ENCODE assay signal across 8 mouse cellular contexts in the genomic region with DNA sequence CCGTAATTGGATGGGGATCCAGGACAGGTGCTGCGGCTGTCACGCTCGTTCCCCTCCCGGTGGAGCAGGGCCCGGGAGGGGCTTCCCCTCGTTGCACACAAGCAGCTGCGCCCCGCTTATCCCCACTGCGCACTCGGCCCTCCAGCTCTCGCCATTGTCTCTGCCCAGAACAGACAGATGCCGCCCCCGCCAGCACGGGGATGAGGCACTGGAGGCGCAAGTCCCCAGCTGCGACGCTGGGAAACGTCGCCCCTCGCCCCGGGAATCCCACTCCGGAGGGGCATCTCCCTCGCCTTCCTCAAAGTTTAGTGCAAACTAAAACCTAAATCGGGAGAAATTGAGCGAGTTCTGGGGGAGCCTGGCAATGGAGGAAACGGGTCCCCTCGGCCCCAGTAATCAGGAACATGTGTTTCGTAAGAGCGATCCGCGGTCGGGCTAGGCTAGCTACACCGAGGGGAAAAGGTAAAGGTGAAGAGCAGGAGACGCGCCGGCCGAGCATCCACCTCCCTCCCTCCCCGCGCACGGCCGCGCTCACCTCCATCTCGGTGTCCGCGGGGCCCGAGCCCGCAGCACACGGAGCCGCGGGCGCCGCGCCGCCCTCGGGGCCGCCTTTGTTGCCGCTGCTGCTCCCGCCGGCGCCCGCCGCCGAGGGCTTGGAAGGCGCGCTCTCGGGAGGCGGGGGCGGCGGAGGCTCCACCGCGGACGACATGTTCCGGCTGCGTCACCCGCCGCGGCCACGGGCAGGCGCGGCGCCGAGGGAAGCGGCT. TPM values are rescaled to one million over a fixed set of nuclear protein-coding genes. Genes with fewer than 3 reads are reported as not detected.
DNase-seq lines count a peak whose midpoint lies in the region; ATAC-seq lines count a peak whose summit lies in the region.

No protein-coding gene starts in this region.

- H3K4me1 ChIP-seq in hindbrain, embryonic 13.5 days (replicated peaks) = peaks cover 7% of the 10 kb centered on the region
- peaks cover 32% of the 10 kb centered on the region for H3K4me1 ChIP-seq in megakaryocyte, embryonic 14.5 days

- H3K9ac ChIP-seq in hindbrain, embryonic 13.5 days = peak overlapping the region; percentile 95

- peak; percentile 17 for ATAC-seq in activated CD4-positive, CD25-positive, alpha-beta regulatory T cell, adult 4 months
- ATAC-seq in hindbrain, embryonic 13.5 days (ENCODE audit: low FRiP score) = peak; percentile 70

- peak; percentile 60 to 65 for DNase-seq in cerebellum, postnatal 25 days
- peak; percentile 36 to 37 for DNase-seq in frontal cortex, postnatal 25 days (ENCODE audit: low spot score in 2 of 2)
- DNase-seq in left cerebral cortex, adult 8-10 months (ENCODE audit: low spot score in 2 of 2) = peak; percentile 44 to 64
- DNase-seq in right cerebral cortex, postnatal 14 days = peak; percentile 64
- DNase-seq in urinary bladder, postnatal 36 days (ENCODE audit: low spot score in 2 of 2) = peak; percentile 11 to 16

- peak overlapping the region; percentile 89 for H3K4me2 ChIP-seq in hindbrain, embryonic 13.5 days

- WGBS in hindbrain, embryonic 13.5 days = under 1% methylated on average over 74 of the region's 84 CpGs

- H3K27me3 ChIP-seq in hindbrain, embryonic 13.5 days = no peaks in the 10 kb centered on the region
- H3K27me3 ChIP-seq in megakaryocyte, embryonic 14.5 days (replicated peaks) = no peaks in the 10 kb centered on the region

- H3K36me3 ChIP-seq in hindbrain, embryonic 13.5 days = peaks cover 18% of the 10 kb centered on the region
- peaks cover 25% of the 10 kb centered on the region for H3K36me3 ChIP-seq in megakaryocyte, embryonic 14.5 days (replicated peaks; ENCODE audit: low read length)

- H3K4me3 ChIP-seq in hindbrain, embryonic 13.5 days = peak overlapping the region; percentile 84
- H3K4me3 ChIP-seq in megakaryocyte, embryonic 14.5 days (replicated peaks) = peak overlapping the region; percentile 100

- H3K27ac ChIP-seq in hindbrain, embryonic 13.5 days = peak overlapping the region; percentile 99

- H3K9me3 ChIP-seq in hindbrain, embryonic 13.5 days = no peaks in the 10 kb centered on the region
- no peaks in the 10 kb centered on the region for H3K9me3 ChIP-seq in megakaryocyte, embryonic 14.5 days

RNA-seq across cellular contexts. Expression of gene Smarca5, which starts 0.7 kb away (rescaled TPM):
- polyA plus RNA-seq in activated CD4-positive, CD25-positive, alpha-beta regulatory T cell, adult 4 months (2017; shearing (Covaris generic)) = 10 to 100 TPM; 25.0 to 26.0 TPM
- polyA plus RNA-seq in hindbrain, embryonic 13.5 days (2015; fragmentation: Nextera tagmentation; extraction: Ambion mirVana) = 66.9 and 71.4 TPM in 2 replicates
- 10 to 100 TPM; 53.8 to 56.9 (median 55.4) TPM for total RNA-seq in left cerebral cortex, adult 8-10 months (2022)
- polyA plus RNA-seq in megakaryocyte, embryonic 14.5 days (2012; ENCODE audit: insufficient read depth, low replicate concordance) = 5.1 and 7.4 TPM in 2 replicates

Comparison
In these comparisons a context has a peak if more than half of its experiments do, and no peak if none do; other contexts are left out.
1. Peak in every context shown above with its lines: DNase-seq, ATAC-seq, H3K4me3 ChIP-seq and H3K27ac ChIP-seq.
2. DNase-seq: peak in every context shown above with its lines; median percentile 64 in right cerebral cortex, postnatal 14 days; 62 in cerebellum, postnatal 25 days; 54 in left cerebral cortex, adult 8-10 months; 36 in frontal cortex, postnatal 25 days; 14 in urinary bladder, postnatal 36 days.